Comparison of ENCODE assay signal across 15 mouse cellular contexts in genomic region chr10:18612796-18613195, GRCm38 (mm10).
"Had no signal": no experiment of that assay in that cellular context is flagged by ENCODE, and none has a peak within 500 bp of the region (broad histone marks: within the 10 kb centered on the region; RNA-seq: fewer than 3 reads in every experiment).

No protein-coding gene starts in this region.

- H3K4me2 ChIP-seq: liver, embryonic 15.5 days; midbrain, embryonic 11.5 days; midbrain, embryonic 13.5 days; midbrain, embryonic 15.5 days; neural tube, embryonic 12.5 days; stomach, embryonic 15.5 days had no signal

- H3K4me1 ChIP-seq: liver, embryonic 15.5 days; midbrain, embryonic 13.5 days; midbrain, embryonic 15.5 days; neural tube, embryonic 12.5 days; stomach, embryonic 15.5 days had no signal

- DNase-seq: liver, postnatal 0 days; lung, adult 2 months; lung, postnatal 10 days; right cerebral cortex, postnatal 14 days; thymus, adult 2 months; thymus, postnatal 25 days had no signal

- H3K27me3 ChIP-seq: liver, embryonic 15.5 days; megakaryocyte, embryonic 14.5 days; midbrain, embryonic 13.5 days; midbrain, embryonic 15.5 days; neural tube, embryonic 12.5 days; stomach, embryonic 15.5 days had no signal

- H3K27ac ChIP-seq: liver, embryonic 15.5 days; macrophage; midbrain, embryonic 13.5 days; midbrain, embryonic 15.5 days; neural tube, embryonic 12.5 days; stomach, embryonic 15.5 days; stomach, postnatal 0 days had no signal

- ATAC-seq: liver, postnatal 0 days; midbrain, embryonic 13.5 days; midbrain, embryonic 15.5 days had no signal

- H3K36me3 ChIP-seq: liver, embryonic 15.5 days; neural tube, embryonic 12.5 days; stomach, embryonic 15.5 days had no signal

- H3K9me3 ChIP-seq: liver, embryonic 15.5 days; megakaryocyte, embryonic 14.5 days; midbrain, embryonic 13.5 days; midbrain, embryonic 15.5 days; neural tube, embryonic 12.5 days; stomach, embryonic 15.5 days had no signal

- H3K9ac ChIP-seq: liver, embryonic 15.5 days; liver, postnatal 0 days; midbrain, embryonic 13.5 days; midbrain, embryonic 15.5 days; neural tube, embryonic 12.5 days; stomach, embryonic 15.5 days had no signal

- H3K4me3 ChIP-seq: liver, embryonic 15.5 days; megakaryocyte, embryonic 14.5 days; midbrain, embryonic 13.5 days; midbrain, embryonic 15.5 days; neural tube, embryonic 12.5 days; stomach, embryonic 15.5 days had no signal
